Mouse (Mus musculus) MEL (cell line): ENCODE data around the gene Tspan33. TPM values are rescaled to one million over a fixed set of nuclear protein-coding genes. Genes with fewer than 3 reads are reported as not detected.
A peak's percentile ranks its signal among the peaks of the same experiment; 100 is the strongest.

Source experiments
- DNase-seq: peaks from one replicate; pipeline ENCODE4 v3.0.0; 2011; ENCODE audit warnings: low read depth, low spot score
- H3K27ac ChIP-seq: 2 replicates; pipeline ENCODE4 v1.5.1; 2012; ENCODE audit warnings: low read depth, mild to moderate bottlenecking, control low read depth, low read length, moderate library complexity; ENCODE audit not compliant: control insufficient read depth
- H3K27me3 ChIP-seq, 2 experiments: fragments of 150-350 bp in 1 of 2; sonication (generic) in 1 of 2; 2 replicates each; pipeline ENCODE4 v1.6.1; 2012; ENCODE audit warnings: low read length in 2 of 2, mild to moderate bottlenecking in 2 of 2, improper control_type of control experiment in 1 of 2, moderate library complexity in 1 of 2; ENCODE audit not compliant: insufficient read depth in 2 of 2, control insufficient read depth in 1 of 2
- H3K36me3 ChIP-seq, 2 experiments: 2 replicates each; pipeline ENCODE4 v1.6.1; 2012 to 2014; ENCODE audit warnings: low read length in 2 of 2, improper control_type of control experiment in 1 of 2, inconsistent platforms in 1 of 2, mild to moderate bottlenecking in 1 of 2; ENCODE audit not compliant: insufficient read depth in 2 of 2, control insufficient read depth in 1 of 2
- H3K4me1 ChIP-seq, 2 experiments: fragments of 150-350 bp in 1 of 2; sonication (generic) in 1 of 2; 2 replicates each; pipeline ENCODE4 v1.6.1; 2012; ENCODE audit warnings: low read length in 2 of 2, improper control_type of control experiment in 1 of 2, mild to moderate bottlenecking in 1 of 2; ENCODE audit not compliant: insufficient read depth in 2 of 2, control insufficient read depth in 1 of 2
- H3K4me3 ChIP-seq, 2 experiments: fragments of 150-350 bp in 1 of 2; sonication (generic) in 1 of 2; 2 replicates each; pipeline ENCODE4 v1.5.1; 2012; ENCODE audit warnings: low read depth in 2 of 2, low read length in 2 of 2, mild to moderate bottlenecking in 2 of 2, moderate library complexity in 2 of 2, control low read depth in 1 of 2, improper control_type of control experiment in 1 of 2; ENCODE audit not compliant: control insufficient read depth in 1 of 2, insufficient read depth in 1 of 2
- H3K79me2 ChIP-seq: 2 replicates; pipeline ENCODE4 v1.6.1; 2012; ENCODE audit warnings: mild to moderate bottlenecking, low read length, moderate library complexity; ENCODE audit not compliant: control insufficient read depth, poor library complexity, insufficient read depth
- H3K9ac ChIP-seq: 2 replicates; pipeline ENCODE4 v1.6.1; 2012; ENCODE audit warnings: low read depth, mild to moderate bottlenecking, control low read depth, low read length, moderate library complexity; ENCODE audit not compliant: control insufficient read depth, poor library complexity, severe bottlenecking
- H3K9me3 ChIP-seq: fragments of 150-350 bp; sonication (generic); replicated peaks from 2 replicates; pipeline ENCODE4 v1.6.1; 2012; ENCODE audit warnings: mild to moderate bottlenecking, low read length, improper control_type of control experiment, moderate library complexity; ENCODE audit not compliant: insufficient read depth
- BHLHE40 ChIP-seq: IDR thresholded peaks from 2 replicates; pipeline ENCODE4 v1.6.1; 2012; ENCODE audit warnings: low read depth, mild to moderate bottlenecking, inconsistent platforms, low read length, improper control_type of control experiment, borderline replicate concordance
- CTCF ChIP-seq, 3 experiments: IDR thresholded peaks in 2 of 3; conservative IDR thresholded peaks in 1 of 3; 2 replicates each; pipeline ENCODE4 v1.5.1; 2011 to 2012; ENCODE audit warnings: low read length in 3 of 3, low read depth in 2 of 3, mild to moderate bottlenecking in 2 of 3, improper control_type of control experiment in 1 of 3, inconsistent platforms in 1 of 3, mixed read lengths in 1 of 3, moderate library complexity in 1 of 3; ENCODE audit not compliant: control insufficient read depth in 1 of 3, insufficient read depth in 1 of 3, poor library complexity in 1 of 3, severe bottlenecking in 1 of 3
- E2F4 ChIP-seq: IDR thresholded peaks from 2 replicates; pipeline ENCODE4 v1.6.1; 2011; ENCODE audit warnings: low read depth, low read length, improper control_type of control experiment, borderline replicate concordance
- EP300 ChIP-seq, 2 experiments: IDR thresholded peaks; 2 replicates each; pipeline ENCODE4 v1.6.1; 2011; ENCODE audit warnings: improper control_type of control experiment in 2 of 2, low read length in 2 of 2, low read depth in 1 of 2, mild to moderate bottlenecking in 1 of 2
- GABPA ChIP-seq: IDR thresholded peaks from 2 replicates; pipeline ENCODE4 v1.6.1; 2012; ENCODE audit warnings: low read depth, mild to moderate bottlenecking, inconsistent platforms, low read length, improper control_type of control experiment, moderate library complexity
- GATA1 ChIP-seq: IDR thresholded peaks from 2 replicates; pipeline ENCODE4 v1.6.1; 2011; ENCODE audit warnings: low read depth, low read length, improper control_type of control experiment
- HCFC1 ChIP-seq: IDR thresholded peaks from 2 replicates; pipeline ENCODE4 v1.6.1; 2012; ENCODE audit warnings: low read depth, mild to moderate bottlenecking, inconsistent platforms, low read length, improper control_type of control experiment, moderate library complexity
- MAFK ChIP-seq: IDR thresholded peaks from 2 replicates; pipeline ENCODE4 v1.6.1; 2011; ENCODE audit warnings: low read depth, mild to moderate bottlenecking, low read length, improper control_type of control experiment, borderline replicate concordance
- MEF2A ChIP-seq: IDR thresholded peaks from 2 replicates; pipeline ENCODE4 v1.6.1; 2014; ENCODE audit warnings: low read depth, mild to moderate bottlenecking, inconsistent platforms, low read length, improper control_type of control experiment; ENCODE audit not compliant: poor library complexity, insufficient replicate concordance, severe bottlenecking; ENCODE audit errors: extremely low read depth
- MXI1 ChIP-seq: IDR thresholded peaks from 2 replicates; pipeline ENCODE4 v1.6.1; 2011; ENCODE audit warnings: mild to moderate bottlenecking, low read depth, low read length, improper control_type of control experiment
- MYB ChIP-seq: IDR thresholded peaks from 2 replicates; pipeline ENCODE4 v1.6.1; 2011; ENCODE audit warnings: mild to moderate bottlenecking, low read depth, low read length, improper control_type of control experiment
- MYC ChIP-seq: IDR thresholded peaks from 2 replicates; pipeline ENCODE4 v1.6.1; 2011; ENCODE audit warnings: low read depth, mild to moderate bottlenecking, low read length, improper control_type of control experiment, moderate library complexity
- NELFE ChIP-seq: IDR thresholded peaks from 2 replicates; pipeline ENCODE4 v1.6.1; 2011; ENCODE audit warnings: low read depth, low read length, improper control_type of control experiment
- POLR2A ChIP-seq, 2 experiments: IDR thresholded peaks; 2 replicates each; pipeline ENCODE4 v1.6.1; 2011 to 2012; ENCODE audit warnings: low read length in 2 of 2, mild to moderate bottlenecking in 2 of 2, control low read depth in 1 of 2, improper control_type of control experiment in 1 of 2, low read depth in 1 of 2, moderate library complexity in 1 of 2; ENCODE audit not compliant: control insufficient read depth in 1 of 2, insufficient read depth in 1 of 2, poor library complexity in 1 of 2
- POLR2AphosphoS2 ChIP-seq: IDR thresholded peaks from 2 replicates; pipeline ENCODE4 v1.6.1; 2011; ENCODE audit warnings: low read length, improper control_type of control experiment
- RAD21 ChIP-seq: IDR thresholded peaks from 2 replicates; pipeline ENCODE4 v1.6.1; 2011; ENCODE audit warnings: mild to moderate bottlenecking, low read depth, low read length, improper control_type of control experiment
- RCOR1 ChIP-seq: IDR thresholded peaks from 2 replicates; pipeline ENCODE4 v1.6.1; 2012; ENCODE audit warnings: low read depth, mild to moderate bottlenecking, inconsistent platforms, low read length, improper control_type of control experiment
- SIN3A ChIP-seq: IDR thresholded peaks from 2 replicates; pipeline ENCODE4 v1.6.1; 2012; ENCODE audit warnings: low read length, improper control_type of control experiment, inconsistent platforms
- SMC3 ChIP-seq: IDR thresholded peaks from 2 replicates; pipeline ENCODE4 v1.6.1; 2011; ENCODE audit warnings: low read depth, low read length, improper control_type of control experiment
- TBP ChIP-seq: IDR thresholded peaks from 2 replicates; pipeline ENCODE4 v1.8.0; 2011; ENCODE audit warnings: low read depth, low read length, improper control_type of control experiment
- TCF12 ChIP-seq: IDR thresholded peaks from 2 replicates; pipeline ENCODE4 v1.6.1; 2014; ENCODE audit warnings: low read depth, mild to moderate bottlenecking, inconsistent platforms, low read length, improper control_type of control experiment, moderate library complexity
- USF1 ChIP-seq: IDR thresholded peaks from 2 replicates; pipeline ENCODE4 v1.6.1; 2014; ENCODE audit warnings: low read depth, mild to moderate bottlenecking, inconsistent platforms, low read length, improper control_type of control experiment, moderate library complexity
- ZC3H11A ChIP-seq: IDR thresholded peaks from 2 replicates; pipeline ENCODE4 v1.6.1; 2012; ENCODE audit warnings: low read depth, mild to moderate bottlenecking, inconsistent platforms, low read length, improper control_type of control experiment
- ZKSCAN1 ChIP-seq: IDR thresholded peaks from 2 replicates; pipeline ENCODE4 v1.6.1; 2012; ENCODE audit warnings: low read depth, mild to moderate bottlenecking, inconsistent platforms, low read length, improper control_type of control experiment, moderate library complexity
- polyA plus RNA-seq, 2 experiments: library from polyadenylated mRNA; stranded (reverse) in 1 of 2; unstranded in 1 of 2; fragments of >175 nt in 1 of 2; fragments of >200 nt in 1 of 2; gene quantifications; 2 replicates each; pipeline versions ENCODE4 v1.2.1 to v1.2.4; 2012; ENCODE audit warnings: low replicate concordance in 2 of 2, low read depth in 1 of 2; ENCODE audit not compliant: insufficient read length in 2 of 2, insufficient read depth in 1 of 2, missing spikeins in 1 of 2
- total RNA-seq: library from RNA; depleted of rRNA; stranded (reverse); fragments of 300-350 nt; gene quantifications from 2 replicates; pipeline ENCODE4 v1.2.3, GENCODE M21; 2012

Gene Tspan33
- total and polyA plus RNA-seq, 3 experiments, result 41.7 to 64.5 TPM; not detected in 1

GRCm38 (mm10) chr6:29694375-29695289 lies 610 bp downstream of the Tspan33 start (continued):
- no peak for TF ChIP-seq BHLHE40
- TF ChIP-seq GABPA, result no peak
- no peak for TF ChIP-seq POLR2A (IDR thresholded peaks at IDR 0.05; ENCODE audit: control insufficient read depth in 1 of 2, insufficient read depth in 1 of 2, low read depth in 1 of 2, low read length in 2 of 2, poor library complexity in 1 of 2)

- DNase-seq, result peak; percentile 68
- peak overlapping the region; percentile 75 for H3K9ac ChIP-seq
- H3K4me1 ChIP-seq, result peaks cover 32 to 44% of the 10 kb centered on the region in 2 experiments
- H3K79me2 ChIP-seq, result peaks cover 29% of the 10 kb centered on the region
- peaks cover 0 to 42% of the 10 kb centered on the region in 2 experiments; a peak in 2 of 4 replicates for H3K36me3 ChIP-seq
- H3K4me3 ChIP-seq, result peak overlapping the region; percentile 77 to 95
- TF ChIP-seq MXI1 (peak; percentile 16; the same call in 1 of the 2 replicates), MYC (no peak), RCOR1 (no peak), SMC3 (no peak), MEF2A (no peak), RAD21 (no peak), TBP (no peak), TCF12 (no peak), HCFC1 (no peak), POLR2A (IDR thresholded peaks at IDR 0.05; ENCODE audit: control insufficient read depth in 1 of 2, insufficient read depth in 1 of 2, low read depth in 1 of 2, low read length in 2 of 2, poor library complexity in 1 of 2) (no peak), MYB (no peak), USF1 (no peak), BHLHE40 (no peak), GATA1 (peak; percentile 42; the same call in 1 of the 2 replicates), SIN3A (peak; percentile 9; the same call in 1 of the 2 replicates), GABPA (no peak), ZKSCAN1 (no peak), MAFK (no peak), EP300 (IDR thresholded peaks at IDR 0.05; ENCODE audit: low read depth in 1 of 2, low read length in 2 of 2) (peak; percentile 14 to 24; a peak in 1 of 4 replicates), NELFE (no peak), POLR2AphosphoS2 (no peak), CTCF (IDR thresholded peaks at IDR 0.05 in 2 of 3, conservative IDR thresholded peaks at IDR 0.05 in 1 of 3; ENCODE audit: control insufficient read depth in 1 of 3, insufficient read depth in 1 of 3, low read depth in 2 of 3, low read length in 3 of 3, poor library complexity in 1 of 3, severe bottlenecking in 1 of 3) (no peak), E2F4 (no peak), ZC3H11A (no peak)
- TF ChIP-seq, all 39 proteins: peak for 4
- Histone ChIP-seq H3K27ac (peak overlapping the region; percentile 91), H3K27me3 (peaks cover 6 to 10% of the 10 kb centered on the region in 2 experiments), H3K9me3 (no peaks in the 10 kb centered on the region)
Observed at GRCm38 (mm10) chr6:29695290-29695674, 1.3 kb downstream of the Tspan33 start.
